Mouse (Mus musculus): Measurements from ENCODE around the gene Abhd6. TPM values are rescaled to one million over a fixed set of nuclear protein-coding genes. Genes with fewer than 3 reads are reported as not detected.
A peak's percentile ranks its signal among the peaks of the same experiment; 100 is the strongest.

Gene Abhd6
- polyA plus RNA-seq, 1 experiment from 2014 or later, result 30.2 TPM

GRCm38 (mm10) chr14:8099561-8100021 lies 96.9 kb downstream of the Abhd6 start:
- Histone ChIP-seq H3K36me3 (no peaks in the 10 kb centered on the region), H3K9ac (no peak overlapping the region; the same call in 1 of the 2 replicates), H3K4me1 (peaks cover 14% of the 10 kb centered on the region), H3K9me3 (replicated peaks) (no peaks in the 10 kb centered on the region), H3K27me3 (no peaks in the 10 kb centered on the region), H3K4me3 (replicated peaks) (no peak overlapping the region), H3K4me2 (replicated peaks) (peak overlapping the region; percentile 72), H3K27ac (replicated peaks) (no peak overlapping the region)
- 43% methylated on average over 10 of the region's 10 CpGs for WGBS
- no peak for ATAC-seq (ENCODE audit: insufficient number of reproducible peaks, low FRiP score, low TSS enrichment, low read depth)

GRCm38 (mm10) chr14:8101886-8102285 lies 99.2 kb downstream of the Abhd6 start:
- no peak overlapping the region for H3K4me2 ChIP-seq (replicated peaks)
- no peak for ATAC-seq (ENCODE audit: insufficient number of reproducible peaks, low FRiP score, low TSS enrichment, low read depth)
- peaks cover 14% of the 10 kb centered on the region for H3K4me1 ChIP-seq
- H3K27ac ChIP-seq (replicated peaks), result no peak overlapping the region
- WGBS, result 89% methylated on average over 8 of the region's 8 CpGs
- H3K9me3 ChIP-seq (replicated peaks), result no peaks in the 10 kb centered on the region
- H3K4me3 ChIP-seq (replicated peaks), result no peak overlapping the region
- no peaks in the 10 kb centered on the region for H3K36me3 ChIP-seq
- H3K9ac ChIP-seq, result no peak overlapping the region
- no peaks in the 10 kb centered on the region for H3K27me3 ChIP-seq

- ATAC-seq (ENCODE audit: insufficient number of reproducible peaks, low FRiP score, low TSS enrichment, low read depth), result no peak
These were observed 100.0 kb downstream of the Abhd6 start for GRCm38 (mm10) chr14:8102676-8103075.

More at GRCm38 (mm10) chr14:8102676-8103075, 100.0 kb downstream of the Abhd6 start:
- H3K4me1 ChIP-seq, result peaks cover 11% of the 10 kb centered on the region
- no peak overlapping the region for H3K27ac ChIP-seq (replicated peaks)
- no peak overlapping the region for H3K4me2 ChIP-seq (replicated peaks)
- WGBS, result 81% methylated on average over 12 of the region's 12 CpGs
- no peaks in the 10 kb centered on the region for H3K27me3 ChIP-seq
- no peaks in the 10 kb centered on the region for H3K36me3 ChIP-seq
- no peak overlapping the region for H3K4me3 ChIP-seq (replicated peaks)
- no peaks in the 10 kb centered on the region for H3K9me3 ChIP-seq (replicated peaks)
- no peak overlapping the region for H3K9ac ChIP-seq

Other genes starting within 250 kb of the Abhd6 start
- not detected in 2 replicates for gene Gm26661, start 211.3 kb upstream of the Abhd6 start, polyA plus RNA-seq (2015; fragmentation: Nextera tagmentation; extraction: Ambion mirVana)
- gene Flnb, start 184.9 kb upstream of the Abhd6 start, polyA plus RNA-seq (2015; fragmentation: Nextera tagmentation; extraction: Ambion mirVana), result 22.2 and 22.7 TPM in 2 replicates
- not detected in 2 replicates for gene Gm45521, start 45.6 kb upstream of the Abhd6 start, polyA plus RNA-seq (2015; fragmentation: Nextera tagmentation; extraction: Ambion mirVana)
- gene Dnase1l3, start 8.3 kb upstream of the Abhd6 start, polyA plus RNA-seq (2015; fragmentation: Nextera tagmentation; extraction: Ambion mirVana), result 3.1 and 4.1 TPM in 2 replicates
- gene Rpp14, start 77.5 kb downstream of the Abhd6 start, polyA plus RNA-seq (2015; fragmentation: Nextera tagmentation; extraction: Ambion mirVana), result 45.2 and 51.9 TPM in 2 replicates
- gene Pxk, start 95.3 kb downstream of the Abhd6 start, polyA plus RNA-seq (2015; fragmentation: Nextera tagmentation; extraction: Ambion mirVana), result 41.5 and 41.6 TPM in 2 replicates
- gene Pdhb, start 170.1 kb downstream of the Abhd6 start, polyA plus RNA-seq (2015; fragmentation: Nextera tagmentation; extraction: Ambion mirVana), result 184 and 195 TPM in 2 replicates
- gene Kctd6, start 211.2 kb downstream of the Abhd6 start, polyA plus RNA-seq (2015; fragmentation: Nextera tagmentation; extraction: Ambion mirVana), result 12.6 and 14.8 TPM in 2 replicates